Mouse (Mus musculus): Measurements from ENCODE around the gene Alcam.

DNA sequence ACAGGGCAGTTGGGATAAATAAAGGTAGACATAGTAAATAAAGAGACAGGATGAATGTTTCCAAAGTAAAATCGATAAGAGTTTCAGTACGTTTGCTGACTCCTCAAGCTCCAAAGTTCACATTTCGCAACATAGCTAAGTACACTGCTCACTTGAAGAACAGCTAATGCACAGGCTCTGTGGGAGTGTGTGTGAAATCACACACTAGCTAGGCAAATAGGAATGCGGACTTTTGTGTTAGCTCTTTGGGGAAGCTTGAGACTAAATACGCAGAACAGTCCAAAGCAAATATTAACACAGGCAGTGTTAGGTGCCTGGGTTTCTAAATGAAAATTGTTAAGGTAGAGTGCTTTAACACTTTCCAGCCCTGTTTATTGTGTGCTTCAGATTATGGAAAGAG lies 120.2 kb downstream of the Alcam start:
- TF ChIP-seq CTCF (IDR thresholded peaks at IDR 0.05; ENCODE audit: borderline replicate concordance, extremely low read depth, insufficient read depth, insufficient read length) (no peak), POLR2A (IDR thresholded peaks at IDR 0.05; ENCODE audit: borderline replicate concordance, extremely low read depth, insufficient read depth, insufficient read length, poor library complexity, severe bottlenecking) (no peak)
